Mouse (Mus musculus) lung, postnatal 0 days (tissue): ENCODE data around the gene Rtp2.

Experiments used
- CTCF ChIP-seq: IDR thresholded peaks from 2 replicates; pipeline ENCODE4 v1.5.1; 2016; ENCODE audit warnings: antibody characterized with exemption, mild to moderate bottlenecking
- EP300 ChIP-seq: IDR thresholded peaks from 2 replicates; pipeline ENCODE4 v1.6.1; 2016; ENCODE audit warnings: antibody characterized with exemption, mild to moderate bottlenecking, control low read depth

GRCm38 (mm10) chr16:23980991-23981720, 49.0 kb upstream of the Rtp2 start:
- TF ChIP-seq CTCF = peak; percentile 25; the same call in 1 of the 2 replicates
- no peak for TF ChIP-seq EP300
